Mouse (Mus musculus) stomach, postnatal 0 days (tissue): ENCODE data around the gene Ptprt. TPM values are rescaled to one million over a fixed set of nuclear protein-coding genes. Genes with fewer than 3 reads are reported as not detected.

Experiments
- ATAC-seq: fragments of 200-750 bp; cut with Nextera tagmentation; 2 replicates; pipeline ENCODE4 v1.8.0; 2017; ENCODE audit not compliant: low FRiP score, low TSS enrichment
- DNase-seq: peaks from one replicate; pipeline ENCODE4 v3.0.0-alpha.2; 2016; ENCODE audit warnings: low spot score
- H3K27ac ChIP-seq: fragments of 300-500 bp; sonication (generic); replicated peaks from 2 replicates; pipeline ENCODE4 v1.5.1; 2014; ENCODE audit warnings: mild to moderate bottlenecking, control low read depth
- H3K27me3 ChIP-seq: fragments of 300-500 bp; sonication (generic); 2 replicates; pipeline ENCODE4 v1.6.1; 2014; ENCODE audit warnings: low read length; ENCODE audit not compliant: control insufficient read depth, insufficient read depth
- H3K36me3 ChIP-seq: fragments of 300-500 bp; sonication (generic); 2 replicates; pipeline ENCODE4 v1.6.1; 2014; ENCODE audit warnings: low read length, mixed read lengths; ENCODE audit not compliant: control insufficient read depth, insufficient read depth
- H3K4me1 ChIP-seq: fragments of 300-500 bp; sonication (generic); replicated peaks from 2 replicates; pipeline ENCODE4 v1.6.1; 2014; ENCODE audit warnings: antibody characterized with exemption; ENCODE audit not compliant: control insufficient read depth, insufficient read depth
- H3K4me2 ChIP-seq: fragments of 300-500 bp; sonication (generic); replicated peaks from 2 replicates; pipeline ENCODE4 v1.6.1; 2014; ENCODE audit warnings: low read depth, mild to moderate bottlenecking, control low read depth, moderate library complexity
- H3K4me3 ChIP-seq: fragments of 300-500 bp; sonication (generic); 2 replicates; pipeline ENCODE4 v1.5.1; 2014; ENCODE audit warnings: low read depth, low read length, control low read depth
- H3K9ac ChIP-seq: fragments of 300-500 bp; sonication (generic); 2 replicates; pipeline ENCODE4 v1.6.1; 2014; ENCODE audit warnings: mild to moderate bottlenecking, low read length, control low read depth, mixed read lengths
- H3K9me3 ChIP-seq: fragments of 300-500 bp; sonication (generic); 2 replicates; pipeline ENCODE4 v1.6.1; 2016; ENCODE audit warnings: low read length; ENCODE audit not compliant: control insufficient read depth
- CTCF ChIP-seq: IDR thresholded peaks from 2 replicates; pipeline ENCODE4 v1.5.1; 2016; ENCODE audit warnings: antibody characterized with exemption, low read depth, mild to moderate bottlenecking, moderate library complexity
- EP300 ChIP-seq: optimal IDR thresholded peaks from 2 replicates; pipeline ENCODE3; 2016; ENCODE audit warnings: antibody characterized with exemption
- WGBS: fragments of 180-500 bp; shearing (Covaris S2); extraction: QIAGEN DNeasy Blood & Tissue Kit; methylation state at CpG from one replicate; pipeline ENCODE4 v1.1.7; 2014; 5-methylcytosine and 5-hydroxymethylcytosine counted together
- polyA plus RNA-seq: library from polyadenylated mRNA; unstranded; fragments of >200 nt; fragmentation: Nextera tagmentation; extraction: Ambion mirVana; gene quantifications from 2 replicates; pipeline ENCODE4 v1.2.1, GENCODE M21; 2015

Ptprt gene
- polyA plus RNA-seq, 1 experiment from 2014 or later: 0.89 TPM

DNA sequence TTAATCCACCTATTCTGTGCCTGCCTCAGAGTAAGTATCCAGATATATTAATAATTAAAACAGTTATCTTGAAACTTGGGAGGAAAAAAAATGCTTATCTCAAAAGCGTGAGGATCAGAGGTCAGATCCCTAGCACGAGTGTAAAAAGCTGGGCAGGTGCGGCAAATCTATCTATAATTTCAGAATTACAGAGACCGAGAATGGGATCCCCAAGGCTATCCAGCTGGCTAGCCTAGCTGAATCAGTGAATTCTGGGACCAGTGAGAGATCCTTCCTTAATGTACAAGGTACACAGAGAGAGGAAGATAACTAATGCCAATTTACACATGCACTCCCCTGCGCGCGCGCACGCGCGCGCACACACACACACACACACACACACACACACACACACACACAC is 31.2 kb upstream of the Ptprt start:
- H3K9ac ChIP-seq: no peak overlapping the region
- no peaks in the 10 kb centered on the region for H3K4me1 ChIP-seq
- H3K4me3 ChIP-seq: no peak overlapping the region
- no peaks in the 10 kb centered on the region for H3K27me3 ChIP-seq
- H3K4me2 ChIP-seq: no peak overlapping the region
- no peak for ATAC-seq
- no peaks in the 10 kb centered on the region for H3K36me3 ChIP-seq
- H3K27ac ChIP-seq: no peak overlapping the region
- 84% methylated on average over 12 of the region's 12 CpGs for WGBS
- TF ChIP-seq CTCF (no peak), EP300 (no peak)
- DNase-seq: no peak
- H3K9me3 ChIP-seq: no peaks in the 10 kb centered on the region

DNA sequence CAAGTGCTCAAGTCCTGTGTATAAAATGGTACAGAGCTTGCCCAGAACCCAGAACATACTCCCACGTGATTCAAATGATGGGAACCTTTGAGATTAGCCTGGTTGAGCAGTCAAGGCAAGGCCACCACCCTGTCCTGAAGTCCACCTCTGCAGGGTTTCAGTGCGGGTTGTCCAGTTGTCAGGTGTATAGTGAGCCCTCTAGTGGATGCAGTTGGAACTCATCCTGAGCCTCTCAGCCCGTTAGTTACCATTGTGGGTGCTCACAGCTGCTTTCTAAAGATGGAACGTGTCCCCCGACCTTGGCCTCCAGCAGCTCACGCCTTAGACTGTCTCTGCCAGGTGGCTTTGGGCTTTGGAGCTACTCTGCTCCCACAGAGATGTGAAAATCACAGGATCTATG is 21.7 kb upstream of the Ptprt start:
- Histone ChIP-seq H3K4me2 (no peak overlapping the region), H3K9ac (no peak overlapping the region), H3K4me3 (no peak overlapping the region), H3K27ac (no peak overlapping the region), H3K27me3 (no peaks in the 10 kb centered on the region), H3K9me3 (no peaks in the 10 kb centered on the region), H3K36me3 (no peaks in the 10 kb centered on the region), H3K4me1 (no peaks in the 10 kb centered on the region)
- WGBS: 7% methylated on average over 6 of the region's 6 CpGs
- TF ChIP-seq CTCF: peak; percentile 75
- TF ChIP-seq EP300: no peak
- peak; percentile 42 for DNase-seq
- ATAC-seq: no peak

DNA sequence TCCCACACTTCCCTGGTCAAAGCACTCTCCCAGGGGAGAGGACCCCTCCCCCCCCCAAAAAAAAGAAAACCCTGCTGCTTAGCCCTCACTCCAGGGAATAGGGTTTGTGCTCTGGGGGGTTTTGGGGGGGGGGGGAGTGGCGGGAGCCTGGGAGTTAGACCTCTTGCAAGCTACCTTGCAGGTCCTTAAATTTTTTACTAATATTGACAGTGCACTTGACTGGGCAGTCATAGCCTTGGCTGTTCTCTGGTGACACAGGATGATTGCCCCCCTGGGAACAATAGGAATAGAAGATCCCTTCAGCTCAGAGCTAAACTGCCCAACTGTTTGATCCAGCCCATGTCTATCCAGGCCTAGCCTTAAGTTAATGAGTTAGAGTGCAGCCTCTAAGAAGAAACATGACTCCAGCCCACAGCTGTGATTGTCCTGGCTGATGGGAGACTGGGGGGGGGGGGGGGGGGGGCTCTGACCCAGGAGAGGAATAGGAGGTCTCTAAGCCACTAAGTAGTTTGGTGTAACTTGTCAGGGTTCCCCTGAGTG is 1.6 kb upstream of the Ptprt start:
- Histone ChIP-seq H3K4me2 (no peak overlapping the region), H3K27ac (no peak overlapping the region), H3K4me3 (no peak overlapping the region), H3K36me3 (no peaks in the 10 kb centered on the region), H3K4me1 (no peaks in the 10 kb centered on the region), H3K9ac (no peak overlapping the region), H3K9me3 (no peaks in the 10 kb centered on the region), H3K27me3 (peaks cover 7% of the 10 kb centered on the region; the same call in 1 of the 2 replicates)
- 20% methylated on average over 1 of the region's 1 CpGs for WGBS
- TF ChIP-seq CTCF: no peak
- TF ChIP-seq EP300: no peak
- no peak for ATAC-seq
- no peak for DNase-seq

DNA sequence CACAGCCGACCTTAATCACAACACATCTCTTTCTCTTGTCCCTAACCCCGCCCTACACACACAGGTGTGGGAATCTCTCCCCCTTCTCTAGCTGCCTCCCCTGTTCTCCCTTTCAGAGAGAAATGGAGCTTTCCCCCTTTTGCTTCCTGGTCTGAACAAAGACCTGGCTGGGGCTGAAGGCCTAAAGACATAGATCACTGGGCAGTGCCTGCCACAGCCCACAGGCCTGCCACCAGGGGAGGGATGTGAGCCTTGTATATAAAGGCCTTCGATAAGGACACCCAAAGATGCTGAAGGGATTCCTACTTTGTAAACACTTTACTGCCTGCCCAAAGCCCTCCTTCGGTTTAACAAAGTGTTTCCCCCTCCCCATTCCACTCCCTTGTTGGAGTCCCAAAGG is 786 bp upstream of the Ptprt start:
- no peak overlapping the region for H3K9ac ChIP-seq
- no peaks in the 10 kb centered on the region for H3K9me3 ChIP-seq
- TF ChIP-seq EP300 (no peak), CTCF (peak; percentile 18; the same call in 1 of the 2 replicates)
- no peaks in the 10 kb centered on the region for H3K36me3 ChIP-seq
- no peaks in the 10 kb centered on the region for H3K4me1 ChIP-seq
- no peak overlapping the region for H3K4me2 ChIP-seq
- no peak overlapping the region for H3K4me3 ChIP-seq
- no peak for ATAC-seq
- peaks cover 7% of the 10 kb centered on the region; the same call in 1 of the 2 replicates for H3K27me3 ChIP-seq
- no peak for DNase-seq
- H3K27ac ChIP-seq: no peak overlapping the region
- 17% methylated on average over 4 of the region's 4 CpGs for WGBS

DNA sequence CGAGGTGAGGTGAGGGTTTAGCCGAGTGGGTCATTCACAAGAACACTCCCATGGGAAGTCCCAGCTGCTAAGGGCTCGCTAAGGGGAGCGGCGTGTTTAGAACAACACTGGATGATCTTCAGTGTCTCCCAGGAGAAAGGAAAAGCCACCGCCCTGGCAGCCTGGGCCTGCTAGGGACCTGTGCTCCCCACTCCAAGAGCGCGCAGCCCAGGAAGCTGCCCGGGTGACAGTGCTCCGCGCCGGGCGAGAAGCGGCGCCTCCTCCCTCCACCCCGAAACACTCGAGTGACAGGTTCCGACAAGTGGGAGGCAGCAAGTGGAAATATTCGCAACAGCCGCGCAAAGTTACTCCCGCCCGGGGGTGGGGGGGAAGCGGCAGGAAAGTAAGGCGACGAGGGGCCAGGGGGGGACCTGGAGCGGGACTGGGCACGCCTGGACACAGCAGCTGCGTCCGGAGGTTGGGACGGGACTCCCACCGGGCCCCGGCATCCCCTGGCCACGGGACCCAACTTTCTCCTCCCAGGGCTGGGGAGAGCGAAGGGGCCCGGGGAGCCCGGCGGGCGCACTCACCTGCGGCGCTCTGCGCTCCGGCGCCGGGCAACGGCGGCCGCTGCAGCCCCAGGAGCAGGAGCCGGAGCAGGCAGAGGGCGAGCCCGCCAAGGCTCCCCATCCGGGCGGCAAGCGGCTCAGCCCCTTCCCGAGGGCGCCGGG is 561 bp downstream of the Ptprt start:
- H3K9me3 ChIP-seq: no peaks in the 10 kb centered on the region
- H3K9ac ChIP-seq: peak overlapping the region; percentile 13; the same call in 1 of the 2 replicates
- no peak for TF ChIP-seq EP300
- no peak for TF ChIP-seq CTCF
- ATAC-seq (peak; percentile 22; the same call in 1 of the 2 replicates), DNase-seq (peak; percentile 30)
- H3K27me3 ChIP-seq: peaks cover 7% of the 10 kb centered on the region; the same call in 1 of the 2 replicates
- 2% methylated on average over 45 of the region's 57 CpGs for WGBS
- H3K4me3 ChIP-seq: peak overlapping the region; percentile 46
- no peak overlapping the region for H3K27ac ChIP-seq
- no peaks in the 10 kb centered on the region for H3K36me3 ChIP-seq
- peak overlapping the region; percentile 74 for H3K4me2 ChIP-seq
- no peaks in the 10 kb centered on the region for H3K4me1 ChIP-seq

DNA sequence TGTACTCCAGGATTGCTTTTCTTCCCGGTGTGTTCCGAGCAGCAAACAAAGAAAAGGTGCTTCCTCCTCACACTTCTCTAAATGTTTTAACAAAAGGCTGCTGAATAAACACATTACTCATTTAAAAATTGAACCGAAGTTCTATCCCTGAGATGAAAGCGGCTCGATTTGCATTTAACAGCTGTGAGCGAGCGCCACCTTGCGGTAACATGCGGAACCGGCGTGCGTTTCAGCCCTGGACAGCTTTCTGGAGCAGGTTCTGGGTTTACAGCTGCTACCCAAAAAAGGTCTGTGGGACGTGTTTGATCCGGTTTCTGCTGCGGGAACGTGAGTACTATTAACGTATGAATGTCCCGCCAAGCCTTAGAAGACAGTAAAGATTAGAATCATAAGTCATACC is 1.9 kb downstream of the Ptprt start:
- H3K27me3 ChIP-seq: peaks cover 7% of the 10 kb centered on the region; the same call in 1 of the 2 replicates
- no peaks in the 10 kb centered on the region for H3K4me1 ChIP-seq
- H3K9me3 ChIP-seq: no peaks in the 10 kb centered on the region
- peak overlapping the region; percentile 38 for H3K4me2 ChIP-seq
- no peak overlapping the region for H3K9ac ChIP-seq
- no peak for TF ChIP-seq EP300
- TF ChIP-seq CTCF: peak; percentile 97
- H3K4me3 ChIP-seq: no peak overlapping the region; the same call in 1 of the 2 replicates
- WGBS: under 1% methylated on average over 18 of the region's 18 CpGs
- ATAC-seq: no peak
- H3K36me3 ChIP-seq: no peaks in the 10 kb centered on the region
- DNase-seq: peak; percentile 87
- H3K27ac ChIP-seq: no peak overlapping the region
